Mouse (Mus musculus) heart, adult 2 months (tissue): ENCODE results near the gene Exoc7.

ENCODE experiments used
- CTCF ChIP-seq: fragments of 200-600 bp; IDR thresholded peaks from 2 replicates; pipeline ENCODE4 v1.8.1; 2022; ENCODE audit warnings: antibody characterized with exemption, mild to moderate bottlenecking, moderate library complexity
- EP300 ChIP-seq: fragments of 200-500 bp; IDR thresholded peaks from 2 replicates; pipeline ENCODE4 v1.6.1; 2011; ENCODE audit warnings: low read depth, low read length, control low read depth; ENCODE audit not compliant: insufficient read depth
- POLR2A ChIP-seq: fragments of 200-500 bp; IDR thresholded peaks from 2 replicates; pipeline ENCODE4 v1.6.1; 2011; ENCODE audit warnings: mild to moderate bottlenecking, low read depth, low read length, control low read depth; ENCODE audit not compliant: insufficient read depth

DNA sequence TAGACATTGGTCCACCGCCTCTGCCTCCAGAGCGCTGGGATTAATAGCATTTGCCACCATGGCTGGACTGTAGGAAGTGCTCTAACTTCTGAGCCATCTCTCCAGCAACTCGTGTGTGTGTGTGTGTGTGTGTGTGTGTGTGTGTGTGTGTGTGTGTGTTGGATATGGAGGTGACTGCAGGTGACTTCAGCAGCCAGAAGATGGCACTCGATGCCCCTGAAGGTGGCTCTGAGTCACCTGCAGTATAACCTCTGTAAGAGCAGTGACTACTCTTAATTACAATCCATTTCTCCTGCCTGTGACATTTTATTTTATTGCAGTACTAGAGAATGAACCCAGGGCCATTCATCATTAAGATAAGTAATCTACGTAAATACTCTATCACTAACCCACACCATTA is 44.3 kb upstream of the Exoc7 start:
- no peak for TF ChIP-seq CTCF
- no peak for TF ChIP-seq EP300
- TF ChIP-seq POLR2A, result no peak
